24 mouse cellular contexts compared by ENCODE assay signal in genomic region chr8:122360696-122361416, GRCm38 (mm10). TPM values are rescaled to one million over a fixed set of nuclear protein-coding genes. Genes with fewer than 3 reads are reported as not detected.
"Had no signal": no experiment of that assay in that cellular context is flagged by ENCODE, and none has a peak within 500 bp of the region (broad histone marks: within the 10 kb centered on the region; RNA-seq: fewer than 3 reads in every experiment).

Gene Trhr2 (minus strand): TSS chr8:122360746.

- H3K36me3 ChIP-seq: liver, embryonic 13.5 days; midbrain, embryonic 10.5 days; midbrain, embryonic 15.5 days; neural tube, embryonic 12.5 days; neural tube, embryonic 15.5 days had no signal

- H3K9me3 ChIP-seq: liver, embryonic 13.5 days; midbrain, embryonic 10.5 days; midbrain, embryonic 15.5 days; neural tube, embryonic 12.5 days; neural tube, embryonic 15.5 days had no signal

- H3K9ac ChIP-seq: liver, embryonic 13.5 days; midbrain, embryonic 15.5 days; neural tube, embryonic 12.5 days; neural tube, embryonic 15.5 days had no signal

- H3K27me3 ChIP-seq: neural tube, embryonic 12.5 days had no signal

- H3K27ac ChIP-seq: liver, embryonic 13.5 days; midbrain, embryonic 10.5 days; midbrain, embryonic 15.5 days; neural tube, embryonic 12.5 days; neural tube, embryonic 15.5 days had no signal

- H3K4me3 ChIP-seq: liver, embryonic 13.5 days; midbrain, embryonic 10.5 days; midbrain, embryonic 15.5 days; neural tube, embryonic 12.5 days; neural tube, embryonic 15.5 days had no signal

- ATAC-seq: midbrain, embryonic 15.5 days had no signal

- H3K4me2 ChIP-seq: liver, embryonic 13.5 days; midbrain, embryonic 15.5 days; neural tube, embryonic 12.5 days; neural tube, embryonic 15.5 days had no signal

- H3K4me1 ChIP-seq: liver, embryonic 13.5 days; midbrain, embryonic 10.5 days; midbrain, embryonic 15.5 days; neural tube, embryonic 12.5 days; neural tube, embryonic 15.5 days had no signal

- DNase-seq: kidney, adult 11 months; kidney, adult 8-10 months; kidney, postnatal 14 days; kidney, postnatal 4 days; liver, embryonic 13.5 days; lung, adult 2 months; lung, postnatal 14 days; lung, postnatal 4 days; retina, postnatal 1 day; right cerebral cortex, postnatal 25 days; thymus, adult 18-20 months; thymus, postnatal 36 days had no signal

RNA-seq across cellular contexts. Expression of gene Trhr2, which starts in this region (rescaled TPM):
- total RNA-seq: liver, adult 2 months; megakaryocyte progenitor cell, adult 5-6 weeks had no signal
- polyA plus RNA-seq: kidney, embryonic 16.5 days; limb, embryonic 11.5 days; liver, adult 2 months; liver, embryonic 13.5 days; liver, embryonic 16.5 days; lung, adult 2 months; lung, embryonic 16.5 days; midbrain, embryonic 10.5 days; midbrain, embryonic 15.5 days; neural tube, embryonic 12.5 days; spleen, adult 2 months; stomach, embryonic 16.5 days had no signal
